Mouse (Mus musculus) liver, embryonic 16.5 days (tissue): ENCODE results near the gene Tank. TPM values are rescaled to one million over a fixed set of nuclear protein-coding genes. Genes with fewer than 3 reads are reported as not detected.

Experiments used
- ATAC-seq: fragments of 200-750 bp; cut with Nextera tagmentation; 2 replicates; pipeline ENCODE4 v1.8.0; 2017; ENCODE audit warnings: low read depth, mild to moderate bottlenecking, moderate number of reproducible peaks, moderate library complexity
- H3K27ac ChIP-seq: fragments of 300-500 bp; sonication (generic); 2 replicates; pipeline ENCODE4 v1.5.1; 2014; ENCODE audit warnings: mild to moderate bottlenecking, low read length
- H3K27me3 ChIP-seq: fragments of 300-500 bp; sonication (generic); 2 replicates; pipeline ENCODE4 v1.6.1; 2014; ENCODE audit warnings: low read depth, low read length, mixed read lengths; ENCODE audit not compliant: control insufficient read depth, insufficient read depth
- H3K36me3 ChIP-seq: fragments of 300-500 bp; sonication (generic); 2 replicates; pipeline ENCODE4 v1.6.1; 2014; ENCODE audit warnings: mild to moderate bottlenecking; ENCODE audit not compliant: control insufficient read depth, insufficient read depth
- H3K4me1 ChIP-seq: fragments of 300-500 bp; sonication (generic); 2 replicates; pipeline ENCODE4 v1.6.1; 2014; ENCODE audit warnings: low read depth, low read length, mixed read lengths; ENCODE audit not compliant: control insufficient read depth
- H3K4me2 ChIP-seq: fragments of 300-500 bp; sonication (generic); 2 replicates; pipeline ENCODE4 v1.6.1; 2014; ENCODE audit warnings: low read depth, low read length, mixed read lengths
- H3K4me3 ChIP-seq: fragments of 300-500 bp; sonication (generic); 2 replicates; pipeline ENCODE4 v1.5.1; 2014; ENCODE audit warnings: low read depth, mild to moderate bottlenecking, low read length
- H3K9ac ChIP-seq: fragments of 300-500 bp; sonication (generic); 2 replicates; pipeline ENCODE4 v1.6.1; 2014; ENCODE audit warnings: low read depth, low read length
- H3K9me3 ChIP-seq: fragments of 300-500 bp; sonication (generic); replicated peaks from 2 replicates; pipeline ENCODE4 v1.6.1; 2016; ENCODE audit warnings: low read length; ENCODE audit not compliant: control insufficient read depth
- WGBS: fragments of 180-500 bp; shearing (Covaris S2); extraction: QIAGEN DNeasy Blood & Tissue Kit; methylation state at CpG from one replicate; pipeline ENCODE4 v1.1.7; 2014; ENCODE audit not compliant: insufficient replicate concordance; 5-methylcytosine and 5-hydroxymethylcytosine counted together
- polyA plus RNA-seq: library from polyadenylated mRNA; unstranded; fragments of >200 nt; fragmentation: Nextera tagmentation; extraction: Ambion mirVana; gene quantifications from 2 replicates; pipeline ENCODE4 v1.2.1, GENCODE M21; 2015

Gene Tank
- polyA plus RNA-seq, 1 experiment from 2014 or later: 17.3 TPM

DNA sequence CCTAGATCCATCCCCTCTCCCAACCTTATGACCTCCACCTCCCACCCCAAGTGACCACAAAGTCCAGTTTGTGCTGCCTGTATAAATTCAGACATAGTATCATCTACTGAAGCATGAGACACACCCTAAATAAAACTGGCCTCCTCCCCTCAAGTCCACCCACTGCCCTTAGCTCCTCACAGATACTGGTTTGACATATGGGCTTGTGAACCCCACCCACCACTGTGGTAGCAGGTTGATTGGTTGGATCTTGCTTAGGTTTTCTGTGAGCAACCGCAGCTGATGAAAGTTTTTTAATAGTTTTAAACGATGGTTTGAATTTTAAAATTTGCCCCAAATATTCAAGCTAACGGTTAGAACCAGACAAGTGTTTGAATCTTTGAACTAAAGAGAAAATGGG is 13.7 kb downstream of the Tank start:
- peak; percentile 38; the same call in 1 of the 2 replicates for ATAC-seq
- Histone ChIP-seq H3K36me3 (no peaks in the 10 kb centered on the region), H3K9me3 (no peaks in the 10 kb centered on the region), H3K9ac (no peak overlapping the region), H3K4me1 (peaks cover 11% of the 10 kb centered on the region), H3K27me3 (no peaks in the 10 kb centered on the region), H3K27ac (no peak overlapping the region), H3K4me3 (no peak overlapping the region), H3K4me2 (peak overlapping the region; percentile 24; the same call in 1 of the 2 replicates)
- WGBS: 70% methylated on average over 3 of the region's 3 CpGs

DNA sequence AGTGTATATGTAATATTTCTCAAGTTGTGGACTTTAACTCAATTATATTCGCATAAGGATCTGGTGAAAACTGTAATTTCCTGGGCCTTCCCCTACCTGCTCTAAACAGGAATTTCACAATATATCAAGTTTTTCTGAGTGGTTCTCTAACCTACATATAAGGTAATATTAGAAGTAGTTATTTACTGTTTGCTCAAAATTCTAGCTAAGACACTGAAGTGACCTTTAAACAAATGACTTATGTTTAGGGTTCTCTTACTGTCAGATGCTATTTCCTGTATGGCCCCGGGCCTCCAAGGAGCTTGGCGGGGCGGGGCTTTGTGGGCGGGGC is 14.3 kb downstream of the Tank start:
- H3K4me2 ChIP-seq: peak overlapping the region; percentile 24; the same call in 1 of the 2 replicates
- H3K9me3 ChIP-seq: no peaks in the 10 kb centered on the region
- 10% methylated on average over 5 of the region's 5 CpGs for WGBS
- H3K36me3 ChIP-seq: no peaks in the 10 kb centered on the region
- H3K27me3 ChIP-seq: no peaks in the 10 kb centered on the region
- peaks cover 11% of the 10 kb centered on the region for H3K4me1 ChIP-seq
- peak overlapping the region; percentile 95 for H3K4me3 ChIP-seq
- no peak for ATAC-seq
- no peak overlapping the region for H3K9ac ChIP-seq
- no peak overlapping the region for H3K27ac ChIP-seq

DNA sequence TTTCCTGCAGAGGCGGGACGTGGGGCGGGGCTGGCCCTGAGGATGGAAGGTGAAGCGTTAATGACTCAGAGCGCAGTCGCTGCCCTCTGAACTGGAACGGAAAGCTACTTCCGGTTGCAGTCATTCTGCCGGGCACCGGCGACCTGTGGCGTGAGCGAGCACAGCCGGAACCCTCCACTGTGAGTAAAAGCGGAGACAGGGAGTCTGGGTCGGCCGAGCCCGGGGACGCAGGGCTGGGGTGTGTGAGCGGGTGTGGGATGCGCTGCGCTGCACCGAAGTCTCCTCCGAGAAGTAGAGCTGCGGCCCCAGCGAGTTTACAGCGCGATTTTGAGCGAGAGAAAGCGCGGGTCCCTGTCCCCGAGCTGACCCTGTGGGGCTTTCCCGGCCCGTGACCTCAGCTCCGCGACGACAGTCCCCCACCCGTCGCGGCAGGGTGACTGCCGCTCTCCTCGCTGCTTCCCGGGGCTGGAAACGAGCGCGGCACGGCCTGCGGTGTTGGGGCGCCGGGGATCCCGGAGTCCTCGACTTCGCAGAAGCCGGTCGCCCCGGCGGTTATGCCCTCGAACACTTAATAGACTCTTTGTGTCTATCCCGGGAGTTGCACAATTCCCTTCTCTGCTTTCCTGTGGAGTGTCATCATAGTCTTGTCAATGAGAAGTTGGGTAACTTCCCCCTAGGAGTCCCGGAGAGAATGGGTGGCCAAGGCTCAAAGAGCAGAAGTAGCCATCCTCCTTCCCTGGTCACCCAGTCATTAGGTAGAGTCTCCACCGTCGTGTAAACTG is 14.8 kb downstream of the Tank start:
- H3K4me3 ChIP-seq: peak overlapping the region; percentile 95
- H3K4me1 ChIP-seq: peaks cover 11% of the 10 kb centered on the region
- no peaks in the 10 kb centered on the region for H3K27me3 ChIP-seq
- WGBS: under 1% methylated on average over 62 of the region's 62 CpGs
- H3K27ac ChIP-seq: peak overlapping the region; percentile 95
- peak; percentile 94 for ATAC-seq
- no peaks in the 10 kb centered on the region for H3K36me3 ChIP-seq
- H3K9ac ChIP-seq: peak overlapping the region; percentile 98
- no peaks in the 10 kb centered on the region for H3K9me3 ChIP-seq
- H3K4me2 ChIP-seq: peak overlapping the region; percentile 83

DNA sequence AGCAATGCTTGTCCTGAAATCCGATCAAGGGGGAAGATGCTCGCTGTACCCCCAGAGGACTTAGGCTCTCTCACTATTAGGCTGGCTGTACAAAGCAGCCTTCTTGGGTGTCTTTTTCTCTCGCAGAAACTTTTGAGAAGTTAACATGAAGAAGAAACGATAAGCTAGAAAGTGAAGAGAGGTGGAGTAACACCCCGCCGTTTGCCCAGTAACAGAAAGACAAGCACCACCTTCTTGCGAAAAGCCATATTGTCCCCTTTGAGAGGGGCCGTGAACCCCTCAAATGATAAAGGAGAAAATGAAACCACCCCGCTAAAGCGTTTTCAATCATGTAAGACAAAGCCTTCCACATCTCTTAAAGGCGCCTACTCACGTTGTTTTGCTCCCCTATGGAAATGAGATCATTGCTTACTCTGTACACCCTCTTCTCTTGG is 15.5 kb downstream of the Tank start:
- H3K36me3 ChIP-seq: no peaks in the 10 kb centered on the region
- no peaks in the 10 kb centered on the region for H3K27me3 ChIP-seq
- H3K4me1 ChIP-seq: peaks cover 11% of the 10 kb centered on the region
- WGBS: under 1% methylated on average over 12 of the region's 12 CpGs
- H3K9ac ChIP-seq: peak overlapping the region; percentile 98
- ATAC-seq: no peak
- peak overlapping the region; percentile 95 for H3K27ac ChIP-seq
- peak overlapping the region; percentile 83 for H3K4me2 ChIP-seq
- peak overlapping the region; percentile 95 for H3K4me3 ChIP-seq
- no peaks in the 10 kb centered on the region for H3K9me3 ChIP-seq

DNA sequence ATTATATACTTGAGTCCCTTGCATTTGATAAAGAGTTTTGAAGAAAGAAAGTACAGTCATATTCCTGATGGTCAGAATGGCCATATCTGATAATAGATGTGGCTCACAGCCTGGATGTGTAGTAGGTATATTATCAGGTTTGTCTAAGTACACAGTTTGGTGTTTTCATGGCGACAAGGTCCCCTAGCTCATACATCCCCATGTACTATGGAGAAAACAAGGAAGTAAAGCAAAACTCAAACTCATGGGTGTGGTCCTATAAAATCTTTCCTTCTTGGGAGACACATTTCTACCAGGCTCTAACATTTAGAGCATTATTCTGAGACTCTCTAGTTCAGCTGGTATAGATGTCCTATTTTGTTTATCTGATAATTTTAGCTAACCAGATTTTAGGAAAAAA is 21.3 kb downstream of the Tank start:
- WGBS: 43% methylated on average over 1 of the region's 1 CpGs

DNA sequence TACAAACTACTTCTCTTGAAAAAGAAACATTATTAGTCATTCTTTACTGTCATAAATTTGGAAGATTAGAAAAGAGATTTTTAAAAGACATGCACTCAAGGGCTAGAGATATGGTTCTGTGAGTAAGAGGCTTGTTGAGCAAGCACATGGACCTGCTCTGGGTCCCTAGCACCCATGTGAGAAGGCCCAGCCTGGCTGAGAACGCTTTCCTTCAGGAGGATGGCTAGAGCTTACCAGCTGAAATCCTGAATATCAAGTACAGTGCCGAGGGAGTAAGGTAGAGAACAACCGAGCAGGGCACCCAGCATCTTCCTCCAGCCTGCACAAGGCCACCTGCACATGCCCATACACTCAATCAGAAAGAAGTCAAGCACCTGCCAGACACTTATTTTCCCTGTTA is 25.1 kb downstream of the Tank start:
- Histone ChIP-seq H3K4me1 (no peaks in the 10 kb centered on the region), H3K9ac (no peak overlapping the region), H3K4me3 (no peak overlapping the region), H3K27ac (no peak overlapping the region), H3K4me2 (no peak overlapping the region), H3K36me3 (no peaks in the 10 kb centered on the region), H3K27me3 (no peaks in the 10 kb centered on the region), H3K9me3 (no peaks in the 10 kb centered on the region)
- ATAC-seq: no peak
- 67% methylated on average over 3 of the region's 3 CpGs for WGBS

More for the DNA sequence above, 21.3 kb downstream of the Tank start:
- no peaks in the 10 kb centered on the region for H3K27me3 ChIP-seq
- no peak overlapping the region for H3K27ac ChIP-seq
- H3K4me1 ChIP-seq: peaks cover 3% of the 10 kb centered on the region
- no peaks in the 10 kb centered on the region for H3K9me3 ChIP-seq
- no peaks in the 10 kb centered on the region for H3K36me3 ChIP-seq
- no peak for ATAC-seq
- H3K4me3 ChIP-seq: no peak overlapping the region
- no peak overlapping the region for H3K4me2 ChIP-seq
- no peak overlapping the region for H3K9ac ChIP-seq

DNA sequence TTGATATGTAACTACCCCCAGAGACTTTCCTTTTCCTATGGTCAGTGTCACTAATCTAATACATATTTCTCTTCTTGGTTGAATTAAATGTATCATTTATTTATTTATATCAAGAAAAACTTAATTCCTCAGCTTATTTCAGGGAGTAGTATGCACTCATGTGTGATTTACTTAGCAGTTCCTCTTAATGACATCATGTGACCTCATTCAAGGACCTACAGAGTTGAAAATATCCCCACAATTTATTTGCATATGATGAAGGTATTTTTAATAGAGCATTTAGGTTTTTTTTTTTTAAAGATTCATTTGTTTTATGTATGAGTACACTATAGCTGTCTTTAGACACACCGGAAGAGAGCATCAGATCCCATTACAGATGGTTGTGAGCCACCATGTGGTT is 28.6 kb downstream of the Tank start:
- no peak for ATAC-seq
- no peak overlapping the region for H3K4me2 ChIP-seq
- no peaks in the 10 kb centered on the region for H3K9me3 ChIP-seq
- H3K4me1 ChIP-seq: no peaks in the 10 kb centered on the region
- no peak overlapping the region for H3K9ac ChIP-seq
- no peaks in the 10 kb centered on the region for H3K27me3 ChIP-seq
- no peak overlapping the region for H3K27ac ChIP-seq
- H3K36me3 ChIP-seq: peaks cover 2% of the 10 kb centered on the region; the same call in 1 of the 2 replicates
- 90% methylated on average over 1 of the region's 1 CpGs for WGBS
- no peak overlapping the region for H3K4me3 ChIP-seq

DNA sequence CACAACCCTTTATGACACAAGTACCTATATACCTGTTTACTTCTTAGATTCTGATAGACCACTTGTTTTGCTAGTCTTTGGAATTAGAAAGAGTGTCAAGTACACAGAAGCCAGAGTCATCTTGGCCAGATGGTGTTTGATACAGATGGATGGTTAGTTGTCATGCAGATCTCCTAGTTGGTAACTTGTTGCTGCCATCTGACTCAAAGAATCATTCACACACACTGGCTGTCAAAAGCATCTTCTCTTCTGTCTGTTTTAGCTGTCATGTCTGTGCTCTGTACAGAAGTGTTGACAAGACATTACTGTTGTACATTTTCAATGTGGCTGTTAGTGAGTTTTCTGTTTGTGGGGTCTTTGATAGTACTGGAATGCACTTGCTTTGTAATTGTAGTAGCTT is 45.6 kb downstream of the Tank start:
- no peak overlapping the region for H3K27ac ChIP-seq
- no peak overlapping the region for H3K4me2 ChIP-seq
- peaks cover 29% of the 10 kb centered on the region for H3K36me3 ChIP-seq
- ATAC-seq: no peak
- no peaks in the 10 kb centered on the region for H3K27me3 ChIP-seq
- H3K4me3 ChIP-seq: no peak overlapping the region
- no peaks in the 10 kb centered on the region for H3K4me1 ChIP-seq
- H3K9me3 ChIP-seq: no peaks in the 10 kb centered on the region
- no peak overlapping the region for H3K9ac ChIP-seq

DNA sequence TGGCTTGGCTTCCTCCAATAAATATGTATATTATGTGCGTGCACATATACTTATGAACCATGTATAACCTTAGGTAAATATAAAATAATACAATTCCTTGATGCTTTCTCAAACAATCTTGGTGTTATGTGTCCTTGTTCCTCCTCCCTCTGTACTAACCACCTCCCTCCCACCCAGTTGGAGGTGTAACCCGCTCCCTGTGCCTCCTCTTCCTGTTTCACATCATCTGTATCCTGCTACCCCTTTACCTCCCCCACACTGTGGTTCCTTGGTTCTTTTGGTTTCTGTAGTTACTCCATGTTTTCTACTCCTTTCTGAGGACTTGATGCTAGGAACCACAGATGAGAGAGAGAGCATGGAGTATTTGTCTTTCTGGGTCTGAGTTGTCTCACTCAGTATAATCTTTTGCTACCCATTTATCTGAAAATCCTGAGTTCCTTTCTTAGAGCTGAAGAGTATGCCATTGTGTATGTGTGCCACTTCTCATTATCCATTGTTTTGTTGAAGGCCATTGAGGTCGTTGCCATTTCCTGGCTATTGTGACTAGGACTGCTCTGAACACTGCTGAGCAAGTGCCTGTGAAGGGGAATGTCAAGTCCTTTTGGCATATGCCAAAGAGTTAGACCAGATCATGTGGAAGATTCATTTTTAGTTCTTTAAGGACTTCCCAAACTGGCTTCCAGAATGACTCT is 52.6 kb downstream of the Tank start:
- ATAC-seq: no peak
- Histone ChIP-seq H3K4me3 (no peak overlapping the region), H3K27me3 (no peaks in the 10 kb centered on the region), H3K4me2 (no peak overlapping the region), H3K36me3 (peaks cover 12% of the 10 kb centered on the region), H3K9ac (no peak overlapping the region), H3K4me1 (no peaks in the 10 kb centered on the region), H3K27ac (no peak overlapping the region), H3K9me3 (no peaks in the 10 kb centered on the region)
- 68% methylated on average over 3 of the region's 3 CpGs for WGBS
